Mouse (Mus musculus) spleen, adult 2 months (tissue): ENCODE results near the gene Noa1.
A peak's percentile ranks its signal among the peaks of the same experiment; 100 is the strongest.

Experiments used
- CTCF ChIP-seq: fragments of 200-500 bp; IDR thresholded peaks from 2 replicates; pipeline ENCODE4 v1.5.1; 2011; ENCODE audit warnings: mild to moderate bottlenecking, inconsistent platforms; ENCODE audit not compliant: insufficient read depth, insufficient read length, insufficient replicate concordance; ENCODE audit errors: extremely low read depth
- POLR2A ChIP-seq: fragments of 200-500 bp; IDR thresholded peaks from 2 replicates; pipeline ENCODE4 v1.6.1; 2011; ENCODE audit warnings: low read depth, low read length, inconsistent platforms

DNA sequence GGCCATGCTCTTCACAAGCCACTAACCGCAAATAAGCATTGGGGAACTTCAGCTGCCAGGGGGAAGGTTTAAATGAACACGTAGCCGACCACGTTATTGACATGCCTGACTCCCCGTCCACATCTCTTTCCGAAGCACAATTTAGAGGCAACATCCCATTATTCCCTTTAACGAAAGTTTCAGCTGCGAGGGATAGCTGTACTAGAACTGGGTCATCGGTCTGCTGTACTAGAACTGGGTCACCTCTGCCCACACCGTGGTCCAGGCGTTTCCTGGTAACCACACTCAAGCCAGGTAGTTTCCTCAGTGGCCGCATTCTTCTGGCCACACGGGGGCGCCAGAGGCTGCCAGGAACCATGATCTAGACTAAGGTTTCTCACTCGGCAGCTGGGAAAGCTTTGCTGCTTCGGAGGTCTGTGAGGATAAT, 44.5 kb upstream of the Noa1 start:
- TF ChIP-seq CTCF: peak; percentile 98
- no peak for TF ChIP-seq POLR2A
